Mouse (Mus musculus): ENCODE results near the gene Gng3.
"Not testable (repeated sequence)": the region's sequence is repeated elsewhere in the genome, so short reads cannot be mapped to it uniquely, and the experiment has no call there.

Gng3 gene

DNA sequence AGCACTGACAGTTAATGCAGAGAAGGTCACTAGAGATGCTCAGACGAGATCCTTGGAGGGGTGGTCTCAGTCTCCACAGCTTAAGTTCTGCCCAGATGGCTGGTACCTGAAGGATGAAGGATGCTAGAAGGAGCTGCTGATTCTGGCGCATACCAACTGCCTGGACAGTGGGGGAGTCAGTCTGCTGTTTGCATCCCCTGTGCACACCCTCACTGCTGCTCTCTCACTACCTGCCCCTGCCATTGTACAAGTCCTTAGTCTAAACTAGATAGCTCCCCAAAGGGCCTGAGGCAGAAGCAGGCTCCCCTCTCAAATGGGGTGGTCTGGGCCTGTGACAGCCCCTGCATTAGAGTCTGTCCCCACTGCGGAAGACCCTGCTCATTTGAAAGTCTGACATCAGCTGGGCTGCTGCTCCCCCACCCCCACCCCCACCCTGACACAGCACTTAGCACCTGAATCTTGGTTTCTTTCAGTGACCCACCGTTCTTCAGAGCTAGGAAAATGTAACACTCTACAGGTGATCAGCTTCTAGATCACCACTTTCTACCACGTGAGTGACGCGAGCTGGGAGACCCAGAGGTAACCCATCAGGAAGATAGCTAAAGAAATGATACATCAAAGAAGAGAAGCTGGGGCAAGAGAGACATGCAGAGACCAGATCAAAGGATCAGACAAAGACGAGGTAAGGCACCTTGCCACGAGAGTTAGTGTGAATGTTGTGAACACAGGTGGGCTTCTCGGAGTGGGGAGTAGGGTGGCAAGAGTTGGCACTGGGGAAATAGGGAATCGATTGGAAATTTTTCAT is at the start of gene Gng3:
Gng3 (minus strand) TSS at position 92 of the 805 bp plus-strand sequence.
- DNase-seq (ENCODE audit: low spot score in 2 of 2): no peak

DNA sequence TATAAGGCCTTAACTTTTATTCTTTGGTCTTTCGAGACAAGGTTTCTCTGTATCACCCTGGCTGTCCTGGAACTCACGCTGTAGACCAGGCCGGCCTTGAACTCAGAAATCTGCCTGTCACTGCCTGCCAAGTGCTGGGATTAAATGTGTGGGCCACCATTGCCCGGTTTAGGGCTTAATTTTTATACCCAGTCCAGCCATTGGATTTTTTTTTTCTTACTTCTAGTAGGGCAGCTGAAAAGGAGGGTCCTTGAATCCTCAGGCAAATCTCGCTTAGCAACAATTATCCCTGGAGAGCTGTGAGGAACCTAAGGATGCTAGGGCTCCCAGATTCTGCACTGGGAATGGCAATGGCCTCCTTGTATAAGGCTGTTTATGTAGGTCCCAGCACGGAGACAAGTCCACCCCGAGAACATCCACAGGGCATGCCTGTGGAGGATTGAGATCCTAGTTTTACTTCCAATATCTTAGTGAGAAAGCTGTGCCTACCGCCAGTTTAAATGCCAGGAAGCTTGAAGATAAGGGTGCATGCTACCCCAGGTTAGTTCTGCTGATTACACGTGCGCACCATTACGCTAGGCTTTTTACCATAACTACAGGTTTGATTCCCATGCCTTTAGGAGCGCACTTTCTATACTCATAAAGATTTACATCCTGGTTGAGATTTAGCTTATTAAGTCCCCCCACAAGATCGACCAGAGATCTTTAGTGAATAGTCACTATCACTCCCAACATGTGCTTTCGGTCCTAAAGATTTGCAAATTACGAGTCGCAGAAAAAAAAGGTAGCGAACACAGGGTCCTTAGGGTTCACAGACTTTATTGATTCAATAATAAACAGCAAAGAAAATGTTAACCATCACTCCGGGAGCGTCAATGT is 48.8 kb upstream of the Gng3 start:
- no peak for DNase-seq (ENCODE audit: low spot score in 2 of 2)

DNA sequence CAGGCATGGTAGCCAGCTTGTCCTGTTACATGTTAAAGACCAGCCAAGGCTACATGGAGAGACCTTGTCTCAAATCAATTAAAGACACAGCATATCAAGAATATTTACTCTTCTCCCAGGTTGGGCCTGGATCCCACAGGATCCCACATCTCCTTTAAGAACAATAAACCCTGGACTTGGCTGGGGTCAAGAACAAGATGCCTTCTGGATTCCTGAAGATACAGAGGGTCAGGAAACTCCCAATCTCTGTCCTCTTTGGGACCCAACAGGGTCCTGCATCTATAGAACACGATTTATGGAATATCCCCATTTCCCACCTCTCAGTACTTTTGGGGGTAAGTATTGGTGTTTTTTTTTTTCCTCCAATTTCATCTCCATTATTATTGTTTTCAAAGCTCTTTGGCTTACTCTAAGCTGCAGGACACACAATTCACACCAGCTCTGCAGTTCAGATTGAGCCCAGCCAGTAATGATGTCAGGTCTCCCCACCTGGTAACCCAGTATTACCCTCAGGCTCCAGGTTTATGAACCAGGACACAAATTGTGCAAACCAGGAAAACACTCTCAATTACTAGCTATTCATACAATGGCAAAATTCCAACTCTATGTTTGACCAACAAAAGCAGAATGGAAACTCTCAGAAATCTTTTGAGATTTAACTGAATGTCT is 48.1 kb upstream of the Gng3 start:
- no peak for DNase-seq (ENCODE audit: low spot score in 2 of 2)

DNA sequence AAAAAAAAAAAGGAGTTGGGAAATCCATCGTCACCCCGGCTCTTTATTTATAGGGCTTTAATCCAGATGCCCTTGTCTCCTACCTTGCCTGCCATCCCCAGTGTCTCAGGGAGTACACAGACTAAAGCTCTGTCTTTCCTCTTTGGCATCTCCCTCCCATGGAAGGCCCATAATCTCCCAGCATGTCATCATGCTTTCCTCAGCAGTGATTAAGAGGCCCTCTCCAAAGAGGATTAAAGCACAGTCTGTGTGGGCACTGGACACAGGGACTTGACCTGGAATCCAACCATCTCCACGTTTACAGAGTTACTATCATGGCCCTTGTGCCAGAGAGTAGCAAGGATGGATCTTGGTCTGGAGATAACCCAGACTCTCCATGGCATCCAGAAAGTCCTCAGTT is 44.6 kb upstream of the Gng3 start, which contains the start of the genes Lbhd1 and Gm49403:
Lbhd1 (plus strand) TSS at position 117 of the 400 bp plus-strand sequence.
Gm49403 (plus strand) TSS at position 315 of the 400 bp plus-strand sequence.
- DNase-seq (ENCODE audit: low spot score in 2 of 2): no peak

DNA sequence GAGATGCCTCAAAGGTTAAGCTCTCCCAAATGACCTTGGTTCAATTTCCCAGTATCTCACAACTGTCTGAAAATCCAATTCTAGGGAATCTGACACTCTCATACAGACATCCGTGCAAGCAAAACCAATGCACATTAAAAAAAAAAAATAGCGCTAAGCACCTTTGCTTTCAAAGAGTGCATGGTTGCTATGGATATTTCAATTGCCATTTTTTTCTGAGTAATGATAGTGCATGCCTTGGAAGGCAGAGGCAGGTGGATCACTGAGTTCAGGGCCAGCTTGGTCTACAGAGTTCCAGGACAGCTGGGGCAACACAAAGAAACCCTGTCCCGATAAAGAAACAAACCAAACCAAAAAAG is 42.0 kb upstream of the Gng3 start:
- no peak for DNase-seq (ENCODE audit: low spot score in 2 of 2)

DNA sequence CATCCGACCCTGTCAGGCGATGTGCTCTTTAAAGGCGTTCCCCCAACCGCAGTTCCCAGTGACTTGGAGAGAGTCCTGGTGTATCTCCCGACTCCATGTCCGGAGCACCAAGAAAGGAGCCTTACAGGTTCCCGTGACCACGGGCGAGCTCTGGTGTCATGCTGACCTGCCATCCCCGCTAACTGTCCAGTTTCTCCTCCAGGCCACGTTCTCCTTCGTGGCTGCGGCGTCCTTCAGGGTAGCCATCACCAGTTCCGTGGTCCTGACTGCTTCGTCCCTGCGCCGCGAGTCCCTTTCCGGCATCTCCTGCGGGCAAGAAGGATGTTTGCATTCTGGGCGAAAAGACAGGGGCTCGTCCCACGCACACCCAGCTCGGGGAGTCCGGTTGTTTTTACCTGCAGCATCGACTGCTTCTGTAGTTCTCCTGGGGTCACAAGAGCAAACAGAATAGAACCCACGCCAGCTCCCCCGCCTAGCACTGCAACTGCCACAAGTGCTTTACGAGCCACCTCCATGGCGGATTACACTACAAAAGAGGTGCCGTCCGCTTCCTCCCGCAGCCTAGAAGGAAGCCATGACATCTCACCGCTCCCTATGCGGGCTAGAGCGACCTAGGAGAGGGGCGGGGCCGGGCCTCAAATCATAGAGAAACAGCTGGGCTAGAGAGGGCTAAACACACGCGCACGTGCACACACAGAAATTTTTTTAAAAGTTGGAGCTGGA is 41.5 kb upstream of the Gng3 start, which contains the start of gene Uqcc3:
Uqcc3 (minus strand) TSS at position 613 of the 723 bp plus-strand sequence.
- peak; percentile 88 to 92 for DNase-seq (ENCODE audit: low spot score in 2 of 2)

DNA sequence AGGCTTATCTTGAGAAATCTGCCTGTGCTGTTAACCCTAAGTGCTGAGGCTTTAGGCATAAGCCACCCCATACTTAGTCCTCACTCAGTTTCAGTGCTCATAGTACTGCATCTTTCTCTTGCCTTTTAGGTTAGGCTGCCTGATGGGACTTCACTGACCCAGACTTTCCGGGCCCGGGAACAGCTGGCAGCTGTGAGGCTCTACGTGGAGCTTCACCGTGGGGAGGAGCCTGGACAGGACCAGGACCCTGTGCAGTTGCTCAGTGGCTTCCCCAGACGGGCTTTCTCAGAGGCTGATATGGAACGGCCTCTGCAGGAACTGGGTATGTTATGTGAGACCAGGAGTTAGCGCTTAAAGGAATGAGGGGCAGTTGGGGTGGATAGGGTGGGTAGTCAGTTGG is 36.0 kb upstream of the Gng3 start:
- no peak for DNase-seq (ENCODE audit: low spot score in 2 of 2)

DNA sequence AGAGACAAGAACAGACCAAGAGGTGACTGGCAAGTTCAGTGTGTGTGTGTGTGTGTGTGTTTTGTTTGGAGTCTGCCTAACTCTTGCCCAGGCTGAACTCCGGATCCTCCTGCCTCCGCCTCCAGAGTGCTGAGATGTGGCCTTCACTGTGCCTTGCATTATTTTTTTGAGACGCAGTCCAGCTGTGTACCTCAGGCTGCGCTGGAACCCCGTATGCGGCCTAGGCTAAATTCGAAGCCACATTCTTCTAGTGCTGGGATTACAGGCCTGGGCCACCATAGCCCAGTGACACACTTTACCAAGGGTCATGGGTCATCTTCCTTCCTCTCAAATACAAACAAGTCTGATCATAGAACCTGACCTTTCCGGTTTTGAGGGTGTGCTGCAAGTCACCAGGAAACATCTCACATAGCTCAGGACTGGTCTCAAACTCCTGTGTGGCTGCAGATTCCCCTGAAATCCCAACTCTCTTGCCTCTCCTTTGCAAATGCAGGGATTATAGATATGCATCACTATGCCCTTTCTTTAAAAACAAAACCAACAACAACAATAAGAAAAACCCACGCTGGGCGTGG is 33.4 kb upstream of the Gng3 start:
- no peak for DNase-seq (ENCODE audit: low spot score in 2 of 2)

DNA sequence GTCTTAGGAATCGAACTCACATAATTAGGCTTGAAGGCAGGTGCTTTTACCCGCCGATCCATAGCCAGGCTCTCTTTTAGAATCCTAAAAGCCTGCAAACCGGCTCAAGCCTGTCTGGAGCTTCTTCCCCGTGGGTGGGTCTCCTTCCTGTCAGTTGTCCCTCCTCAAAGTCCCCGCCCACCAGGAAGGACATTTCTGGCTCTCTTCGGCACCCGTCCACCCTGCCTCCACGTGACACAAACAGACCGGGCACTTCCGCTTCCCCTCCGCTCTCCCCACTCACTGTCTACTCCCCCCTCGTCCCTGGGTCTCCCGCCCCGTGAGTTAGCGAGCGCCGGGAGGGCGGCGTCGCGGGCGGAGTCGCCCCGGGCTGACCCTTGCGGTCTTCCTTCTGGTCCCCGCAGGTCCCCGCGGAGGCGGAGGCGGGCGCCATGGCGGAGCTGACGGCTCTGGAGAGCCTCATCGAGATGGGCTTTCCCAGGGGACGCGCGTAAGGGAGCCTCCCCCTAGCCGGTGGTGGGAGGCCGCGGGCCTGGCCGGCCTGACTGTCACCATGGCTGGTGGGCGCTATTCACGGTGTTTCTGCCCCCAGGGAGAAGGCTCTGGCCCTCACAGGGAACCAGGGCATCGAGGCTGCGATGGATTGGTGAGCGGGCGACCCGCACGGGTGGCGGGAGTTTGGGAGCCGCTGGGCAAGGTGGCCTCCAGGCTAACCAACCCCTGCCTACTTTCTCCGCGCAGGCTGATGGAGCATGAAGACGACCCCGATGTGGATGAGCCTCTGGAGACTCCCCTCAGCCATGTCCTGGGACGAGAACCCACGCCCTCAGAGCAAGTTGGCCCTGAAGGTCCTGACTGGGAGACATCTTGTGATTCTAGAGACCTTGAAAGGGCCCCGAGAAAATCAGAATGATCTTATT is 32.5 kb upstream of the Gng3 start, which contains the start of gene Ubxn1:
Ubxn1 (plus strand) TSS at position 230 of the 920 bp plus-strand sequence.
- peak; percentile 94 to 95 for DNase-seq (ENCODE audit: low spot score in 2 of 2)

DNA sequence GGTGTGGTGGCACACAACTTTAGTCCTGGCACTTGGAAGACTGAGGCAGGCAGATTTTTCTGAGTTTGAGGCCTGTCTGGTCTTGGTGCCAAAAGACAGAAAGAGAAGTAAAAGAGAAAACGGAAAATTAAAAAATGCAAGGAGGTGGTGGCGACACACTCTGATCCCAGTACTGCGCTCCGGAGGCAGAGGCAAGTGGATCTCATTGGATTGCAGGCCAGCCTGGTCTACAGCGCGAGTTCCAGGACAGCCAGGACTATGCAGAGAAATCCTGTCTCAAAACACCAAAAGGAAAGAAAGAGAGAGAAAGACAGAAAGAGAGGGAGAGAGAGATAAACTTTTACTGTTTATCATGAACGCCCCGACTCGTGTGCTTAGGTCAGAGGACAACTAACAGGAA is 31.8 kb upstream of the Gng3 start:
- DNase-seq (ENCODE audit: low spot score in 2 of 2): no peak

DNA sequence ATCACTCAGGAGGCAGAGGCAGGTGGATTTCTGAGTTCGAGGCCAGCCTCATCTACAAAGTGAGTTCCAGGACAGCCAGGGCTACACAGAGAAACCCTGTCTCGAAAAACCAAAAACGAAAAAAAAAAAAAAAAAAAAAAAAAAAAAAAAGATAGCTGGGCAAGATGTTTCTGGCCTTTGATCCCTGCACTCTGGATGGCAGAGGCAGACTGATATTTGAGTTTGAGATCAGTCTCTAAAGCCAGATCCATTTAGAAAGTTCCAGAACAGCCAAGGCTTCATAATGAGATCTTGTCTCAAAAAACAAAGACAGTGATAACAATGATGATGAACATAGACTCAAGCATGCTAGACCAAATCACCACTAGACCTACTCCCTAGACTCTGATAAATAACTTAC is 31.4 kb upstream of the Gng3 start:
- DNase-seq (ENCODE audit: low spot score in 2 of 2): not testable (repeated sequence)

DNA sequence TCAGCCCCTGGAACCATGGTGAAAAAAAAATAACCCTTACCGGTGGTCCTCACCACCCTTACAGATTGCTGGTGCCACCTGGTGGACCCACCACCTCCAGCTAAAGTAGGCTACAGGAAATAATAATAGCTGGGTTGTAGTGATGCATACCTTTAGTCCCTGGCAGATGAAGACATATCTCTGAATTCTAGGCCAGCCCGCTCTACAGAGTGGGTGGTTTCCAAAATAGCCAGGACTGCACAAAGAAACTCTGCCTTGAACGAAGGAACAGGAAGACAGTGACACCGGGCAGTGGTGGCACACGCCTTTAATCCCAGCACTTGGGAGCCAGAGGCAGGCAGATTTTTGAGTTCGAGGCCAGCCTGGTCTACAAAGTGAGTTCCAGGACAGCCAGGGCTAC is 25.3 kb upstream of the Gng3 start:
- DNase-seq (ENCODE audit: low spot score in 2 of 2): no peak

DNA sequence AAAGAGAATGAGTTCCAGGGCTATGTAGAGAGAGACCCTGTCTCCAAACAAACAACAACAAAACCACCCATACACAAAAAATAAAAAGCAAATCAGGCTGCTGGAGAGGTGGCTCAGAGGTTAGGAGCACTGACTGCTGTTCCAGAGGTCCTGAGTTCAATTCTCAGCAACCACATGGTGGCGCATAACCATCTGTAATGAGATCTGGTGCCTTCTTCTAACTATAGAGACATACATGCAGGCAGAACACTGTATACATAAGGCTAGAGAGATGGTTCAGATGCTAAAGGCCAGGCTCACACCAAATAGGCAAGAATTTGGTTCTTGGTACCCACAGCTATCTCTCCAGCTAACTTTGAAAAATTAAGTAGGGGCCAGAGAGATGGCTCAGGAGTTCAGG is 20.0 kb upstream of the Gng3 start:
- DNase-seq (ENCODE audit: low spot score in 2 of 2): peak; percentile 33 to 44

DNA sequence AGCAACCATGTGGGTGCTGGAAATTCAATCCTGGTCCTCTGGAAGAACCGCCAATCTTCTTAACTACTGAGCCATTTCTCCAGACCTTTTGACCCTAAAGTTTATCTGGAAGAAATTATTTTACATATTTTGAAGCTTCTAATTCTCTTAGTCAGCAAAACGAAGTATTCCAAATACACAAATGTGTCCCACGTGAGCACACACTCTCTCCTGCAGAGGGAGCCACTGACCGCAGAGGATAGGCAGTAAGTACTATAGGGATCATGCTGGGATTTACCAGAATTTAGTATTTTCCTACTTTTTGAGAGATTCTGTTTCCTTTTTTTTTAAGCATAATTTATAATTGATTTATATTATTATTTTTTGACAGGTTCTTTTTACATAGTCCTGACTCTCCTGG is 18.7 kb upstream of the Gng3 start:
- DNase-seq (ENCODE audit: low spot score in 2 of 2): no peak

DNA sequence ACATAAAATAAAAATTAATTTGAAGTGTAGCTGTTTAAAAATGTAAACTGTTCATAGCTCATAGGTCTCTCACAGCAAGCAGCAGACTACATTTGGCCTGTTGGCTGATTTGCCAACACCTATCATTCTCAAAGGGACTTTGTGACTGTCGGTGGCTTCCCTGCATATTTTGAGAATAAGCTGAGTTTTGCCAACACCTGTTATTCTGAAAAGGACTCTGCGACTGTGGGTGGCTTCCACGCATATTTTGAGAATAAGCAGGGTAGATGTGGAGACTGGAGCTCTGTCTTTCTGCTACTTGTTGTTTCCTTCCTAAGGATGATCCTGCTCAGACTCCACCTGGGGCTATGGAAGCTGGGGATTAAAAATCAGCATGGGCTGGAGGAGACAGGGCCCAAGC is 14.1 kb upstream of the Gng3 start:
- DNase-seq (ENCODE audit: low spot score in 2 of 2): no peak

DNA sequence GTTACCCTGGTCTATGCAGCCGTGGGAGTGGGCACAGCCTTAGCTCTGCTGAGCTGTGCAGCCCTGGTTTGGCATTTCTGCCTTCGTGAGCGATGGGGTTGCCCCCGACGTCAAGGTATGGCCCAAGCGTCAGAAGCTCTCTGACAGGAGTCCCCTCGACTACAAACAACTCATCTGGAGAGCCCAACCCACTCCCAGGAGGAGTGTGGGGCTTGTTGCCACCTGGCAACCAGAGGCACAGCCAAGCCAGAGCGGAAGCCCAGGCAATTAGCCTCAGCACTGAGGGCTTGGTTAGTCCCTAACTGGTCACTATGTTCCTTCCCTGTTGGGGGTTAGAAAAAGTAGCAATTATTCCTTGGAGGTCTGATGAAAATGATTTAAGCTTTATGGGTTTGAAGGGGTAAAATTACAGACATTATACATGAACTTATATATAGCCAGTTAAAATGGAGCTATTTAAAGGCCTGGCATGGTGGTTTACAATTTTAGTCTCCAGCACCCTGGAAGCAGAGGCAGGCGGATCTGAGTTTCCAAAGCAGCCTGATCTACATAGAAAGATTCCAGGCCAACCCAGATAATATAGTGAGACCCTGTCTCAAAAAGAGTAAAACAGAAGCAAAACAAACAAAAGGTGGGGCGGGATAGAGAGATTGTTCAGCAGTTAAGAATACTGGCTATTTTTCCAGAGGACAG is 13.4 kb upstream of the Gng3 start:
- no peak for DNase-seq (ENCODE audit: low spot score in 2 of 2)

DNA sequence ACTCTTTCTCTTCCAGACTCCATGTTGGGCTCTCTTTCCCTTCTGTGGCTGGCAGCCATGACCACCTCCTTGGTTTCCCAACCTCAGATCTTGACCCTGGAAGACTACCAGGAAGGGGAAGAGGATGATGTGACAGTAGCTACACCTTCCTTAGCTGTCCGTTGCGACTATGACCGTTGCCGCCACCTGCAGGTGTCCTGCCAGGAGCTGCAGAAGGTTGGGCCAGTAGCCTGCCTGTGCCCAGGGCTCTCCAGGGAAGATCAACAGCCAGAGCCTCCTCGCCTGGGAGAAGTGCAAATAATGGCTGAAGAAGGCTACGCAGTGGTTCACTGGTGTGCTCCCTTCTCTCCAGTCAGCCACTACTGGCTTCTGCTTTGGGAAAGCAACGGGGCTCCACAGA is 12.6 kb upstream of the Gng3 start:
- DNase-seq (ENCODE audit: low spot score in 2 of 2): no peak

DNA sequence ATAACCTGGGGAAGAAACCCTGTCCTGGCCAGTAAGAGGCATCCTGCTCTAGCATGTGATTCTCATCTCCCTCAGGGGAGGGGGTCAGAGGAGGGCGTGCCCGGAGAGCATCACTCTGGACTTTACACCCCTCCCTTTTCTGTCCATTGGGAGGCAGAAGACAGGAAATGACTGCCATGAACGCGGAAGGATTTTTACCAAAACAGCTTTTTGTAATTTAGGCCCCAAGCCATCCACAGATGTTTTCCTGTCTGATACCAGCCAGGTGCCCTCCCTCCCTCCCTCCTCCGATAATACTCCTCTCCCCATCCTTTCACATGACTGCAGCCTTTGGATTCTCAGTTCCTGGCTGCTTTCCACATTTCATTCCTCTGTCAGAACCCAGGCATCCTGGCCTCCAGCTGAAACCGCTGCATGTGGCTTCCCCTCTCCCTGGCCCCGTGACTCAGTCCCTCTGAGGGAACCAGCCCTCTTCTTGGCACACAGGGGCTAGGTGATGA is 11.5 kb upstream of the Gng3 start, which contains the start of gene Lrrn4cl:
Lrrn4cl (plus strand) TSS at position 367 of the 500 bp plus-strand sequence.
- no peak for DNase-seq (ENCODE audit: low spot score in 2 of 2)

DNA sequence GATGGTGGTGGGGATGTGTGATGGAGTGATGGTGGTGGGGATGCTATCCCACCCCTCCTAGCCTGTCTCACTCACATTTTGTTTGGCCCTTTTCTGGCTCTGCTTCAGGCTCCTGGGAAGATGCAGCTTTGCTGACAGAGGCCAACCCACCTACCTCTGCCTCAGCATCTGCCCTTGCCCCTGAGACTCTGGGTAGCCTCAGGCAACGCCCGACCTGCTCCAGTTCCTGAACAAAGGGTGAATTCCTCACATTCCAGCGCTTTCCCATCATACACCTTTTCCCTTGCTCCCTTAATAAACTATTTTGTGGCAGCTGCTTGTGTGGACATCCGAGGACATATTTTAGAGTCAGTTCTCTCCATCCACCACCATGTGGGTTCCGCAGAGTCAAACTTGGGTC is 9.4 kb upstream of the Gng3 start:
- no peak for DNase-seq (ENCODE audit: low spot score in 2 of 2)
